Mouse (Mus musculus): Measurements from ENCODE around the gene Ptpn12.

The Ptpn12 gene

DNA sequence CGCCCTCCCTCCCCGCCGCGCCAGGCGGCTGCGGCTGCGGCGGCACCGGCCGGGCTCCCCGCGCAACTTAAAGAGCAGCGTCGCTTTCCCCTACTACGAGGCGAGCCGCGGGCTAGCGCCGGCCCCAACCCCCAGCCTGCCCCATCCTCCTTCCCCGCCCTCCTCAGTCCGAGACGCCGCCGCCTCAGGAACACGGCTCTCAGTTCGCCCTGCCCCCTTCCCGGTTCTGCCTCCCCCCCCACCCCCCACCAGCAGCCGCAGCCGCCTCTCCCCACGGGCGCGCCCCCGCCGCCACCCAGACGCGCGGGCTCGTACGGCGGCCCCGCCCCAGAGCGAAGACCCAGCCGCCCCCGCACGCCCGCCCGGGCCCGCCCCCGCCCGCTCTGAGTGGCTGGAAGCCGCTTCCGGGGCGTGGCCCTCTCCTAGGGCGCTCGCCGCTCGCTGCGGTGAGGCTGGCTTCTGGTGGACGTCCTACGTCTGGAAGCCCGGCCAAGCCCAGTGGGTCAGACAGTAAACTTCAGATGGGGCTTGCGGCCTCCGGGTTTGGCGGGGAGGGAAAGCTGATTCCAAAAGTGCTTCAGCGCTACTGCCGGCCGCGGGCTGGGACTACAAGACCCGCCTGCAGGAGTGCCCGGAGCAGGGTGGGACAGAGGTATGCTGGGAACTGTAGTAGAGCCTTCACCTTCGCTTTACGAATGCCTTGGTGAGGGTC is at the start of gene Ptpn12:
TSS of gene Ptpn12 (minus strand) at position 92 of the 712 bp plus-strand sequence.
- peak; percentile 94 for DNase-seq (ENCODE audit: low read depth)

DNA sequence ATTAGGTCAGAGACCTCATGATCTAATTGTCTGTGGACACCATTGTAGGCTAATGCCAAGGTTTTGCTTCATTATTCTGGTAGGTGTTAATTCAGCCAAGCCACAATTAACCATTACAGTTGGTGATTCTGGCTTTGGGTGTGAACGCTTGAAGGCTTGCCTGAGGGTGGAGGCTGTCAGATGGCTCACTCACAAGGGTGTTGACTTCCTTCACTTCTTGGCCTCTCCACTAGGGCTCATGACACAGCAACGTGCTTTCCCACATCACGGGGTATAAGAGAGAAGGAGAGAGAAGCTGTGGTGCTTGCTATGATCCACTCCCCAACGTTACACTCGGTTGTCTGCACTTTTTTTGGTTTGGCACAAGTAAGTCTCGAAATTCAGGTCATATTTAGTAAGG is 35.5 kb upstream of the Ptpn12 start:
- DNase-seq (ENCODE audit: low read depth): no peak

GRCm38 (mm10) chr5:21057217-21057616 is 1.5 kb upstream of the Ptpn12 start:
- no peak for DNase-seq (ENCODE audit: low read depth)

- no peak for DNase-seq (ENCODE audit: low read depth)
Observed at GRCm38 (mm10) chr5:21056595-21056994, 884 bp upstream of the Ptpn12 start.

- DNase-seq (ENCODE audit: low read depth): no peak
Observed at GRCm38 (mm10) chr5:21055071-21055819, 466 bp downstream of the Ptpn12 start.

DNA sequence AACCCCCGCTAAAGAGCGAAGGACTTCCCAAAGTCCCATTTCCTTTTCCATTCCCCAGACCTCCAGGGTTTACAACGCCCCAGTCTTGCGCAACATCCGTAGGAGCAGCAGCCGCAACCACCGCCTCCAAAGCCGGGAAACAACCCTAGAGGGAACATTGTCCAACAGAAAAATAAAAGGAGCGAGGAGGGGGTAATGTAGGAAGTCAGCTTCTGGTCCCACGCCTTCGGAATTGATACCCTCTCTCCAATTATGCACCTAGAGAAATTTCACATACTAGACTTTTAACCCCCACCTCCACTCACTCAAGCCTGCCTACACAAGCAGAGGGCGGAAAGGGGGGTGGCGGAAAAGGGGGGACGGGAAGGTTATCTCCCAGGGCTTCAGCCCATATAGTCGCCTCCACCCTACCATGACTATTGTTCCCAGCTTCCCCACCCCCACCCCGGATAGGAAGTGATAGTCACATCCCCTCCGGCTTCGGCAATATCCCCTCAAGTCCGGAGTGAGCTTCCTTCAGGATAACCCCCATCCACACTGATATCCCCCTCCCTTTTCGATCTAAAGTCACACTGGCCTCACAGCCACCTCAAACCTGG is 1.1 kb downstream of the Ptpn12 start:
- DNase-seq (ENCODE audit: low read depth): peak; percentile 44

DNA sequence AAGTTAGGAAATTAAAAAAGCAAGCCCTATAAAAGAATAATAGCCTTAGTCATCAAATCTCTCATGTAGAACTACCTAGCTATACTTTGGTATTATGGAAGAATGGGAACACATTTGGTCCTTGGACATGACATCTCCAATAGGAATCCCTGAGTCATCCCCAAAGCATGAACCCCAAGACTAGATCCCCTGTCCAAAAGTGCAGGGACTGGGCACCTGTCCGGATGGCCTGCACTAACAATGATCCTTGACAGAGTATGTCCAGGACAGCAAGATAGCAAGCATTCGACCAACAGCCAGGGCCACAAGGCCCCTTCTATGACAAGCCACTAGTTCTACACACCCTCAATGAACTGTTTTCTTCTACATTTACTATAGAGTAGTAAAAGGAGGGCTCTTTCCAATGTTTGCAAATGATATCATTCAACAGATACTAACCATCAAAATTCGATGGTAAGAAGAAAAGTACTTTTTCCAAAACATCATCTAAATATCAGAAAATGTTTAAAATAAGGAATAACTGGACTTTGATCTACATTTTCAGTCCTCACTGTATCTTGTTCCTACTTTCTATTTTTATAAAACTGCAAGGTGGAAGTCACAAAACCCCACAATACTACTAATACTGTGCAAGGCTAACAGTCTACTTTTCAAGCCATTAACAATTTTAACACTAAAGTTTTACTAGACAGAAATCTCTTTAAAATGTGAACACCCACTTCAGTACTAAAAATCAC is 2.0 kb downstream of the Ptpn12 start:
- DNase-seq (ENCODE audit: low read depth): no peak

- DNase-seq (ENCODE audit: low read depth): no peak
Observed at GRCm38 (mm10) chr5:21052521-21052920, 3.2 kb downstream of the Ptpn12 start.

DNA sequence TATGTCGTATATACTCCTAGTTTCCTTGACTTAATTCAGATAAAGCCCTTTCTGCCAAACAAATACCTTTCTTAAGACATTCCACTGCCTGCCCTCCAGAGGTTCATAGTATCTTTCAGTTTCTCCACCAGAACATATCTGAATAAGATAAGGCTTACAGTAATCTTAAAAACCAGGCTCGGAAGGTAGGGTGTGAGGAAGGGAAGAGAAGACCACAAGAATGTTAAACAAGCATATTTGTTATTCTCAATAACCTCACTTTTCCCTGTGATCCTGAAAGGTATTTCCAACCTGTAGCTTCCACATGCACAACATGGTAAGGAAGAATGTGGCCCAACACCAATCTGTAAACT is 5.0 kb downstream of the Ptpn12 start:
- DNase-seq (ENCODE audit: low read depth): no peak

GRCm38 (mm10) chr5:21050061-21050769 is 5.5 kb downstream of the Ptpn12 start:
- DNase-seq (ENCODE audit: low read depth): no peak

DNA sequence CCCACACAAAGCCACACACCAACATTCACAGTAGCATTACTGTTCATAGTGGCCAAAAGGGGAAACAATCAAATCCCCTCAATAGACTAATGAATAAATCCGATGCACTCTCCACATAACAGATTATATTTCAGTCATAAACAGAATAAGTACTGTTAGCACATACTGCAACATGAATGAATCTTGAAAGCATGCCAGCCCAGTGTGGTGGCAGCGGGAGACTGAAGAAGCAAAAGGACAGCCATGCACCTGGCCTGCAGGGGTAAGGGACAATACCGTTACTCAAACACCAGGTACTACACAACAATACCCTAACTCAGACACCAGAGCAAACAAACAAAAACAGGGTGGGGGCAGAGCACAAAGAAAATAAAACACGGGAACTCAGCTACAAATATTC is 6.7 kb downstream of the Ptpn12 start:
- DNase-seq (ENCODE audit: low read depth): no peak

DNA sequence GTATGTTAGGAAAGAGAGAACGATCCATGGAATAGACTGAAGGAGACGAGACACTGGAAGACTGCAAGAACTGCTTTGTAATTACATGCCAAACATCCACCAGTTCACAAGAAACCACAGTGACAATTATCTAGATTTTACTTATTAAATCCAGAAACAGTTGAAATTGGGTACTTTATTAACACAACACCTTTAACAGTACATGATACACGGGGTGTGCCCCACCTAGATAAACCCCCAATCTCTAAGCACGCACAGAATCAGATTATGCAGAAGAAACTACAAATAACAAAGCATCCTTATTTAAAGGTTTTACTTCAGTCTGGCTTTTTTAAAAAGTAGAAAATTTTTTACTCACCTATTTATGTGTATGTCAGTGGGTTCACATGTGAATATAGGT is 8.6 kb downstream of the Ptpn12 start:
- no peak for DNase-seq (ENCODE audit: low read depth)

- DNase-seq (ENCODE audit: low read depth): peak; percentile 50
Observed at GRCm38 (mm10) chr5:21046150-21047048, 9.3 kb downstream of the Ptpn12 start.

GRCm38 (mm10) chr5:21045462-21045861 is 10.2 kb downstream of the Ptpn12 start:
- DNase-seq (ENCODE audit: low read depth): no peak

GRCm38 (mm10) chr5:21038100-21038499 is 17.6 kb downstream of the Ptpn12 start:
- no peak for DNase-seq (ENCODE audit: low read depth)

DNA sequence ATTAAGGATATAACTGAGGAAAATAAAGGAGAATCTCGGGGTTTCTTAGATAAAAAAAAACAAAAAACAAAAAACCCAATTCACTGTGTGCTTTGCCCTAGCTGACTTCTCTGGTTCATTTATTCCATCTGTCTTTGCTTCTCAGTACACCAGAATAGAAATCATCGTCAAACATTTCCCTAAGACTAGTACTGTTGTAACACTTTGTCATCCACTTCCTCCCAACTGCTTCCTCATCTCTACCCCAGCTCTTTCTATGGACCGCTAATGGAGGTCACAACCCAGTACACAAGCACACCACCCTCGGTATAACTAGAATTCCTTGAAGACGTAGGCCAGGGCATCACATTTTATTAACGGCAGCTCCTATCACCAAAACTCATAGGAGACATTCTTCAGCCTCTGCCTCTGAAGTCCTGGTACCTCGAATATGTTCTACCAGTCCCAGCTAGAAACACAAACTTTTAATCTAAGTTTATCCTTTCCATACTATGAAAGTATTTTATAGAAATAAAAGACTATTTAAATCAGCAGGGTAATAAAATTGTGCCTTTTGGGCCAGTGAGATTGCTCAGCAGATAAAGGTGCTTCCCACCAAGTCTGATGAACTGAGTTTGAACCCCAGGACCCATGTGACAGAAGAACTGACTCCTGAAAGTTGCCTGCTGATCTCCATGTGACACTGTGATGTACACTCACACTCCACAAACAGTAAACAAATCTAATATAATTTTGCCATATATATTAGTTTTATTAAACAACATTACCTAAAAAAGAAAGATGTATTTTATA is 19.8 kb downstream of the Ptpn12 start:
- DNase-seq (ENCODE audit: low read depth): no peak

GRCm38 (mm10) chr5:21034388-21034966 is 21.2 kb downstream of the Ptpn12 start:
- DNase-seq (ENCODE audit: low read depth): no peak

GRCm38 (mm10) chr5:21033382-21034056 is 22.2 kb downstream of the Ptpn12 start:
- no peak for DNase-seq (ENCODE audit: low read depth)

DNA sequence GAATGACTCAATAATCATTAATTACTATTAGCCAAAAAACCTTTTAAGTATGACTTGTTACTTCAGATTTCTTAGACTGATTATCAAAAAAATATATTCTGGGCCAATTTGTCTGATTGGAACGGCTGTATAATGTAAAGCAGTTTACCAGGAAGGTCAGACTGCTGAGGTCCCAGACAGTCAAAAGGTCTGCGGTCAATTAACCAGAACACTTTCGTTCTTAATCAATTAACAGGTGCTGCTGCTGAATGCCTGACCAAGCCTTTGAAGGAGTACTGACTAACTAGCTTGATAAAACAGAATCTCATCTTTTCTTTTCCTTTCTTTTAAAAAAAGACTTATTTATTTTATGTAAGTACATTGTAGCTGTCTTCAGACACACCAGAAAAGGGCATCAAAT is 23.1 kb downstream of the Ptpn12 start:
- no peak for DNase-seq (ENCODE audit: low read depth)
